Mouse (Mus musculus): ENCODE results near the gene Ap5z1. TPM values are rescaled to one million over a fixed set of nuclear protein-coding genes. Genes with fewer than 3 reads are reported as not detected.
A peak's percentile ranks its signal among the peaks of the same experiment; 100 is the strongest.

Gene Ap5z1
- polyA plus RNA-seq, 1 experiment from 2014 or later = 7.4 TPM

DNA sequence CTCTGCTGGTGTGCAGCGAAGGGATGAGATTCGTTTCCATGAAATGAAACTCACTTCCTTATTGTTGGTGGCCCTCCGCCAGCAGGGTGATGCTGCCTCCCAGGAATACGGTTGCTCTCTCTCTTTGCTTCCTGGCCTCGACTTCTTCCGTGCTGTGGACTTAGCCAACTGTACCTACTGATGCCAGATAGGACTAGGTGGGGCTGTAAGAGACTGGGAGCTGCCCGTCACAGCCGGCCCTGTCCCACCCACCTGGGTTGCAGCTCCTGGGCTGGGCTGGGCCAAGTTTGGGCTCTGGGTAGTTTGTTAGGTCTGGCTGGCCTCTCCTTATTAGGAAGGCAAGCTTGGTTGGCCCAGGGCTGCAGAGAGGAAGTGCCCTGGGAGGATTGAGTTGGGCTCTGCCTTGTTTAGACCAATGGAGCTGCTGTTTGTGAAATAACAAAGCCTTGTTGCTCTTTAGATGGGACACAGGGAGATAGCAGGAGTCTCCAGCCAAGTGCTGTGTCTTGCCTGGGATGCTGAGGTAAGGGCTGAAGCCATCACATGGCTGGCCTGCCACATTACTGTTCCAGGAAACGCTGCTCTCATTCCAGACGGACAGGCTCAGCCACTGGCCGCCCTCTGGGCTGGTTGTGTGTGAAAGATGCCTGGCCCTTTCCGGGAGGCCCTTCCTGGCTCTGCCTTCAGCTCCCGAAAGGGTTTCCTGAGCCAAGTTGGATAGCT lies 39.0 kb upstream of the Ap5z1 start:
- no peaks in the 10 kb centered on the region for H3K27me3 ChIP-seq (replicated peaks)
- peak overlapping the region; percentile 94 for H3K27ac ChIP-seq (replicated peaks)
- peak overlapping the region; percentile 15 for H3K9ac ChIP-seq
- peaks cover 90% of the 10 kb centered on the region for H3K4me1 ChIP-seq
- no peaks in the 10 kb centered on the region for H3K9me3 ChIP-seq
- ATAC-seq (ENCODE audit: extremely low read depth, insufficient number of reproducible peaks, low FRiP score, low TSS enrichment) = peak; percentile 39
- H3K4me3 ChIP-seq = peak overlapping the region; percentile 10; the same call in 1 of the 2 replicates
- peaks cover 16% of the 10 kb centered on the region for H3K36me3 ChIP-seq
- peak overlapping the region; percentile 47 for H3K4me2 ChIP-seq
- 28% methylated on average over 13 of the region's 13 CpGs for WGBS

DNA sequence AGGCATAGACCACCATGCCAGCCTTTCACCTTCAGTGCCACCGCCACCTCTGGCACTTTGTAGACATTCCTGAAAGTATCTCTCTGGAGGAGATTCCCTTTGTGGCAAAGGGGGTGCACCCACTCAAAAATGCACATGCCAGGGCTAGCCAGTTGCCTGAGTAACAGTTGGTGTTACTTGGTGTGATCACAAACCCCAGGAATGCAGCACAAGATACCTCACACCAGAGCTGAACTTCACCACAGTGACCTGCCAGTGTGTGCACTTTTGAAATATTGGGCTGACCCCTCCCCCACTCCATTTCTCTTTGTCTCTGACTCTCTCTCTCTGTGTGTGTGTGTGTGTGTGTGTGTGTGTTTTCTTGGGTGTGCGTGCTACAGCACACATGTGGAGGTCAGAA lies 37.3 kb upstream of the Ap5z1 start:
- Histone ChIP-seq H3K4me2 (no peak overlapping the region), H3K4me1 (peaks cover 83% of the 10 kb centered on the region), H3K27me3 (replicated peaks) (no peaks in the 10 kb centered on the region), H3K9me3 (no peaks in the 10 kb centered on the region), H3K4me3 (no peak overlapping the region), H3K27ac (replicated peaks) (peak overlapping the region; percentile 94), H3K9ac (no peak overlapping the region), H3K36me3 (0 out of 2 replicates have a peak, but pooled peaks cover 3% of the 10 kb centered on the region)
- no peak for ATAC-seq (ENCODE audit: extremely low read depth, insufficient number of reproducible peaks, low FRiP score, low TSS enrichment)
- WGBS = 88% methylated on average over 2 of the region's 2 CpGs

GRCm38 (mm10) chr5:142427876-142428275 lies 35.9 kb upstream of the Ap5z1 start:
- ATAC-seq (ENCODE audit: extremely low read depth, insufficient number of reproducible peaks, low FRiP score, low TSS enrichment) = no peak
- Histone ChIP-seq H3K4me2 (no peak overlapping the region), H3K4me1 (peaks cover 83% of the 10 kb centered on the region), H3K4me3 (no peak overlapping the region), H3K36me3 (0 out of 2 replicates have a peak, but pooled peaks cover 3% of the 10 kb centered on the region), H3K9me3 (no peaks in the 10 kb centered on the region), H3K27ac (replicated peaks) (peak overlapping the region; percentile 44), H3K27me3 (replicated peaks) (no peaks in the 10 kb centered on the region), H3K9ac (no peak overlapping the region)
- 80% methylated on average over 10 of the region's 10 CpGs for whole genome bisulfite sequencing

DNA sequence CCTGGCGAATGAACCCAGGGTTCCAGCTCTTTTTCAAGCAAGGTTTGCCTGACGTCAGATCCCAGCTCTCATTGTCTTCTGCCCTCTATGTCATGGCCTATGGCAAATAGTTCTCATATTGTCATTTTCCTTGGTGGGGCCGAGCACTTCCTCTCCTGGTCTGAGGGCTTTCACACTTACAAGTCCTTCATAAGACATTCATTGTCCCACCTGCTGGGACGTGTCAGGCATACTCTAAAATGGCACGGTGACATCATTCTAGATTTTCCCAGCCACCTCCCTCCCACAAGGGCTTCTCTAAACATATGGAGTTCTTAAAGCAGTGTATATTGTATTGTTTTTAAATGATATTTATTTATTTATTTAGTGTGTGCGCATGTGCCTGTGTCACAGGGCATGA lies 35.1 kb upstream of the Ap5z1 start:
- H3K27ac ChIP-seq (replicated peaks) = no peak overlapping the region
- WGBS = 75% methylated on average over 6 of the region's 6 CpGs

GRCm38 (mm10) chr5:142431029-142431428 lies 32.7 kb upstream of the Ap5z1 start:
- Histone ChIP-seq H3K4me1 (peaks cover 59% of the 10 kb centered on the region), H3K36me3 (peaks cover 18% of the 10 kb centered on the region), H3K4me2 (no peak overlapping the region), H3K27ac (replicated peaks) (no peak overlapping the region), H3K27me3 (replicated peaks) (no peaks in the 10 kb centered on the region), H3K9me3 (no peaks in the 10 kb centered on the region), H3K4me3 (no peak overlapping the region), H3K9ac (no peak overlapping the region)
- 78% methylated on average over 12 of the region's 12 CpGs for WGBS
- no peak for ATAC-seq (ENCODE audit: extremely low read depth, insufficient number of reproducible peaks, low FRiP score, low TSS enrichment)

More for the DNA sequence above, 35.1 kb upstream of the Ap5z1 start:
- Histone ChIP-seq H3K9ac (no peak overlapping the region), H3K4me3 (no peak overlapping the region), H3K4me2 (no peak overlapping the region), H3K4me1 (peaks cover 82% of the 10 kb centered on the region), H3K27me3 (replicated peaks) (no peaks in the 10 kb centered on the region), H3K36me3 (peaks cover 5% of the 10 kb centered on the region; the same call in 1 of the 2 replicates), H3K9me3 (no peaks in the 10 kb centered on the region)
- no peak for ATAC-seq (ENCODE audit: extremely low read depth, insufficient number of reproducible peaks, low FRiP score, low TSS enrichment)

- H3K4me1 ChIP-seq = peaks cover 50% of the 10 kb centered on the region
- H3K9me3 ChIP-seq = no peaks in the 10 kb centered on the region
- H3K4me2 ChIP-seq = no peak overlapping the region
- 0 out of 2 replicates have a peak overlapping the region, but pooled peaks have one; percentile 2 for H3K9ac ChIP-seq
- peaks cover 26% of the 10 kb centered on the region for H3K36me3 ChIP-seq
- 64% methylated on average over 9 of the region's 9 CpGs for WGBS
- H3K27me3 ChIP-seq (replicated peaks) = no peaks in the 10 kb centered on the region
- no peak overlapping the region for H3K4me3 ChIP-seq
- H3K27ac ChIP-seq (replicated peaks) = no peak overlapping the region
- ATAC-seq (ENCODE audit: extremely low read depth, insufficient number of reproducible peaks, low FRiP score, low TSS enrichment) = no peak
These were observed 31.8 kb upstream of the Ap5z1 start for GRCm38 (mm10) chr5:142431811-142432434.

DNA sequence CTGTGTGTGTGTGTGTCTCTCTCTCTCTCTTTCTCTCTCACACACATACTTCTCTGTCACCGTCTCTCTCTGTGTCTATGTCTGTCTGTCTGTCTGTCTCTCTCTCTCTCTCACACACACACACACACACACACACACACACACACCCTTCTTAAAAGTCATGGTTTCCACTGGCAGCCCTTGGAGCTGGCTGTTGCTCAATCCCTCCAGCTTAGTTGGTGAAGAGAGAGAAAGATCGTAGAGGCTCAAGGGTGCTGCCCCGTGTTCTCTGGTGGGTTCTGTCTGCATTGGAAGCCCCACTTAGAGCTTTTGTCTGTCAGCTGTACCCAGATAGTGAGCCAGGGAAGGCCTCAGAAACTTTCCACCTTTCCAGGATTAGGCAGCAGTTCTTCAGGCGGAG lies 31.0 kb upstream of the Ap5z1 start:
- Histone ChIP-seq H3K9me3 (no peaks in the 10 kb centered on the region), H3K9ac (peak overlapping the region; percentile 29; the same call in 1 of the 2 replicates), H3K36me3 (peaks cover 27% of the 10 kb centered on the region), H3K27ac (replicated peaks) (no peak overlapping the region), H3K27me3 (replicated peaks) (no peaks in the 10 kb centered on the region), H3K4me1 (peaks cover 42% of the 10 kb centered on the region), H3K4me3 (no peak overlapping the region), H3K4me2 (no peak overlapping the region)
- WGBS = 71% methylated on average over 4 of the region's 4 CpGs
- no peak for ATAC-seq (ENCODE audit: extremely low read depth, insufficient number of reproducible peaks, low FRiP score, low TSS enrichment)

- 83% methylated on average over 5 of the region's 5 CpGs for WGBS
These were observed 29.7 kb upstream of the Ap5z1 start for GRCm38 (mm10) chr5:142434052-142434451.

DNA sequence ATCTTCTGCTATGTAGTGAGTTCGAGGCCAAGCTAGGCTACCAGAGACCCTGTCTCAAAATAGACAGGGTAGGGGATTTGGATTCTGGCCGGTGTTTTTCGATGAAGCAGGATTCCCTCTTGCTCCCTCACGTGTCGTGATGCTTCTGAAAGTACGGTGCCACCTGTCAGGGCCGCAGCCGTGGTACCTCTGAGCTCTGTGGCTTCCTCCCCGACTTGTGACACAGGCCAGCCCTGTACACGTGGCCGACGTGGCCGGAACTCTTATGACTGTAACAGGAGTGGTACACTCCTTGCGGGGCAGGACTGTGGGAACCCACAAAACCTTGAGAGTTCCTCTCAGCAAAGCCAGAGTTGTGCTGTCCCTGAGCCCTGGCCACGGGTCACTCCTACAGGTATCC lies 28.0 kb upstream of the Ap5z1 start:
- Histone ChIP-seq H3K27me3 (replicated peaks) (no peaks in the 10 kb centered on the region), H3K9me3 (no peaks in the 10 kb centered on the region), H3K27ac (replicated peaks) (no peak overlapping the region), H3K4me1 (peaks cover 43% of the 10 kb centered on the region), H3K9ac (no peak overlapping the region), H3K36me3 (peaks cover 31% of the 10 kb centered on the region), H3K4me2 (no peak overlapping the region), H3K4me3 (no peak overlapping the region)
- WGBS = 92% methylated on average over 15 of the region's 15 CpGs
- ATAC-seq (ENCODE audit: extremely low read depth, insufficient number of reproducible peaks, low FRiP score, low TSS enrichment) = no peak

More at GRCm38 (mm10) chr5:142434052-142434451, 29.7 kb upstream of the Ap5z1 start:
- Histone ChIP-seq H3K36me3 (peaks cover 31% of the 10 kb centered on the region), H3K27ac (replicated peaks) (no peak overlapping the region), H3K4me1 (peaks cover 37% of the 10 kb centered on the region), H3K4me3 (no peak overlapping the region), H3K9me3 (no peaks in the 10 kb centered on the region), H3K4me2 (no peak overlapping the region), H3K9ac (no peak overlapping the region; the same call in 1 of the 2 replicates), H3K27me3 (replicated peaks) (no peaks in the 10 kb centered on the region)
- no peak for ATAC-seq (ENCODE audit: extremely low read depth, insufficient number of reproducible peaks, low FRiP score, low TSS enrichment)

DNA sequence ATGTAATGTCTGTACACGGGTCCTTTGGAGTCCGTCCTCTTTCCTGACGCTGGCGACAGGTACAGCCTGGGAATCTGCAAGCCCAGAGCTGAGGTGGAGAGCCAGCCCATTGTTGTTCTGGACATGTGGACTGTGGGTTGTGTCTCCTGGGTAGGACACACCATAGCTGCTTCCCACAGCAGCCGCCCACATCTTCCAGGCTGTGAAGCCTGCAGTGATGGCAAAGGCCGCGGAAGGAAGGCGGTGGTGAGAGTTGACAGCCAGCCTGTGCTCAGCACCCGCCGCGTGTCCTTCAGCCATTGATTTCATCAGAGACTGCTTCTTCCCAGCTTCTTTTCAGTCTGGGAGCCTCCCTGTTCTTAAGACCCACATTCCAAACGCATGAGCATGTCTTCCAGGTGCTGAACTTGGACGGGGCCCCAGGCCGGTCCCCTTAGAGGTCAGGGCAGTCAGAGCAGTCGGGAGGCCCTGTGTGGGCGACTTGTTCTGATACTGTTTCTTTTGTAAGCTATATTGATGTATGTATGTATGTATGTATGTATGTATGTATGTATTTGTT lies 25.3 kb upstream of the Ap5z1 start:
- Histone ChIP-seq H3K4me3 (no peak overlapping the region), H3K4me2 (no peak overlapping the region), H3K4me1 (peaks cover 43% of the 10 kb centered on the region), H3K36me3 (peaks cover 29% of the 10 kb centered on the region), H3K9ac (no peak overlapping the region), H3K27me3 (replicated peaks) (no peaks in the 10 kb centered on the region), H3K9me3 (no peaks in the 10 kb centered on the region), H3K27ac (replicated peaks) (peak overlapping the region; percentile 21; the same call in 1 of the 2 replicates)
- ATAC-seq (ENCODE audit: extremely low read depth, insufficient number of reproducible peaks, low FRiP score, low TSS enrichment) = no peak
- 72% methylated on average over 16 of the region's 16 CpGs for WGBS

GRCm38 (mm10) chr5:142439911-142440432 lies 23.8 kb upstream of the Ap5z1 start:
- peak; percentile 28 for ATAC-seq (ENCODE audit: extremely low read depth, insufficient number of reproducible peaks, low FRiP score, low TSS enrichment)

More at GRCm38 (mm10) chr5:142439911-142440432, 23.8 kb upstream of the Ap5z1 start:
- H3K27me3 ChIP-seq (replicated peaks) = no peaks in the 10 kb centered on the region
- H3K4me2 ChIP-seq = peak overlapping the region; percentile 76
- WGBS = 2% methylated on average over 12 of the region's 12 CpGs
- H3K36me3 ChIP-seq = peaks cover 26% of the 10 kb centered on the region
- H3K27ac ChIP-seq (replicated peaks) = peak overlapping the region; percentile 94
- H3K4me3 ChIP-seq = peak overlapping the region; percentile 51
- H3K4me1 ChIP-seq = peaks cover 58% of the 10 kb centered on the region
- peak overlapping the region; percentile 79 for H3K9ac ChIP-seq
- H3K9me3 ChIP-seq = no peaks in the 10 kb centered on the region

All from heart, embryonic 13.5 days (tissue).